Mouse (Mus musculus): ENCODE measurements at regions not wholly inside any gene's neighbourhood (a gene's known extent, or its start where the extent isn't known, plus 50 kb on each side); places are given as distances from the start of the nearest gene placed in this dataset.

DNA sequence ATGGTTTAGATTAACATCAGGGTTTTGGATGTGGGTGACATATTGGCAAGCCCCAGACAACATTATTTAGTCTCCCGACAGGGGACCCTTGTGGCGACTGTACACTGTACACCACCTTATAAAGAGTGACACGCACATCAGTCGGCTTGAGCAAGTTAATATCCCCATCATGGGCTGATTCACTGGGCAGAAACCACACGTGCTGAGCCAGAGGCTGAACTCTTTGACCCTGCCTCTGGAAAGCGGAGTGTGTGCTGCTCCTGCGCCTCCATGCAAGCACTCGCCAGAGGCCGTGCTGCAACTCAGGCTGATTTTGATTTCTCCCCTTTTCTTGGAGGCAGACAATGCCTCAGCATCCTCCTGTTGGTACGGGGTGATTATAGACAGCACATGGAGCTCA is 125.2 kb upstream of the Msx2 start:
- no peak for DNase-seq (ENCODE audit: extremely low read depth, insufficient read length, low spot score)

DNA sequence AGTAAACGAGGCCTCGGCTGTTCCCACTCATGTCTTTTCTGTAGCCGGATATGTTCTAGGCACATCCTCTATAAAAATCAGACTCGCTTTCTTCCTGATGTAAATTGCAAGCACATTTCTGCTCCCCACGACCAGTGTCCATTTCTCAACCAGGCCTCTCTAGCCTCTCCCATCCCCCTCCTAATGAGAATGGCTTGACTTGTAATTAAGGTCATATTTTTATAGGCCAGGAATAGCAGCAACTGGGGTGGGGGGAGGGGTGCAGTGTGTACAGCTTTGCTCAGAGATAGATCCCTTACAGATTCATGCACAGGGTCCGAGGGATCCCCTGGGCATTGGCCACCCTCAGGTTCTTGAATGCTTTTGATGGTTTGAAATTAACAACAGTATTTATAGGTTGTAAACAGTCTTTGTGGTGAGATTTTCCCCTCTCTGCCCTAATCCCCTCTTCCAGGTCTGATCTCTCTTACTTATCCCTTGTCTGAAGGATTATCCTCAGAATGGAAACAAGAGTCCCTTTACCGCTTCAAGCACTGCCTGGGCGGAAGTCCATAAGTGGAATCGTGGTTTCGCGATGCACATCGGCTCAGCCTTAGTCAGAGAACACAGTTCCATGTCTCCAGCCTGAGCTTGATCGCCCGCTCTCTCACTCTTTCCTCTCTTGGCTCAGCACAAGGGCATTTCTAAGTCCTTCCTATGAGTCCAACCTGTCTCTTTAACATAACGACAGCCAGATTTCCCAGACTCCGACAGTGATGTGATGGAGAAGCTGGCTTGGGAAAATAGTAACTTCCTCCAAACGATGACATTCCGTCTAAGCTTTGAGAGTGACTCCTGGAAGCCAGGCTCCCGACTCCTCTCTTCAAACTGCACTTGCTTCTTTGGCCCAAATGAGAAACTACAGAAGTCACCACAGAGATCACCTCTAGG is 124.3 kb upstream of the Msx2 start:
- DNase-seq (ENCODE audit: extremely low read depth, insufficient read length, low spot score), result no peak

GRCm38 (mm10) chr13:53592755-53593154 is 119.9 kb upstream of the Msx2 start:
- DNase-seq (ENCODE audit: extremely low read depth, insufficient read length, low spot score), result no peak

DNA sequence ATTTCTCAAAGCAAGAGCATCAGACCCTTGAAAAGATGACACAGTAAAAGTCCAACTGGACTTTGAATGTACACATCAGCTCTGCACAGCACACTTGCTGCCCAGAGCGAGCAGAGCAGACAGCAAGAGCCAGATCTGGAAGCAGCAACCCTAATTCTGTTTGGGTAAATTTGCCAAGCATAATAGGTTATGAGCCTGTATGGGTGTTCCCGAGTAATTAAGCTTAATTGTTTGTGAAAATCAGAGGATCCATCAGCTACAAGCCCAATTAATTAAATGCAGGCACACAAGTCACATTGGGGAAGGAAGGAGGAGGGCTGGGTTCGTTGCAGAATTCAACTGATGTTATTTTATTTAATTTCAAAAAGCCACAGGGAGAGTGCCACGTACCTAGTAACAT is 113.9 kb upstream of the Msx2 start:
- no peak for DNase-seq (ENCODE audit: extremely low read depth, insufficient read length, low spot score)

GRCm38 (mm10) chr13:53584504-53585130 is 111.7 kb upstream of the Msx2 start:
- no peak for DNase-seq (ENCODE audit: extremely low read depth, insufficient read length, low spot score)

GRCm38 (mm10) chr13:53553876-53554577 is 81.2 kb upstream of the Msx2 start:
- DNase-seq (ENCODE audit: extremely low read depth, insufficient read length, low spot score), result no peak

DNA sequence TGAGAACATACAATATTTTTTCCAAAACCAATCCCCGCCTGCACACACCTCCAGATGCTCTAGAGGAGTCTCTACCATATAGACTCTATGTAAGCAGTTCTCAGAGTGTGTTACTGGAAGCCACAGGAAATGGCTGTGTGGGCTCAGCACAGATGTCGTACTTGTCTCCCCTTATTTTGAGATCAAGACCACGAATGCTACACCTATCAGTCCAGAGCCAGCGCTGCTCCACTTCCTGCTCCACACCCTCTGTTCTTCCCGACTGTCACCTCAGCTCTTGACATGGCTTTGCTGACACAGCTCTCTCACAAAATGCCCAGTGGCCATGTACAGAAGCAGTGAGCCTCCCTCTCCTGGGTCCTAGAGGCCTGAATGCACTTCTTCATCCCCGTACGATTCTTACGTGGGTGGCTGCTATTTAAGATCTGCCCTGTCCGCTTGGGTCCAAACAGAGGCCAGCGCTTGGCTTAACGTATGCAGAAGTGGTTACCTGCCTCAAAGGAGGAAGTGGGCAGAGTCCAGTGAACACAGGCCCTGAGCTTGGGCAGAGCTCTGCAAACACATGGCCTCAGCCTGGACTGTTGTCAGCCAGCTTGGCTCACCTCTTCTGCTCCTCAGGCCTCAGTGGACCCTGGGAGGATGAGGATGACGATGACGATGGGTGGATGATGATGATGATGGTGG is 80.5 kb upstream of the Msx2 start:
- DNase-seq (ENCODE audit: extremely low read depth, insufficient read length, low spot score), result no peak

- no peak for DNase-seq (ENCODE audit: extremely low read depth, insufficient read length, low spot score)
Measured at GRCm38 (mm10) chr13:53548396-53548795, 75.5 kb upstream of the Msx2 start.

DNA sequence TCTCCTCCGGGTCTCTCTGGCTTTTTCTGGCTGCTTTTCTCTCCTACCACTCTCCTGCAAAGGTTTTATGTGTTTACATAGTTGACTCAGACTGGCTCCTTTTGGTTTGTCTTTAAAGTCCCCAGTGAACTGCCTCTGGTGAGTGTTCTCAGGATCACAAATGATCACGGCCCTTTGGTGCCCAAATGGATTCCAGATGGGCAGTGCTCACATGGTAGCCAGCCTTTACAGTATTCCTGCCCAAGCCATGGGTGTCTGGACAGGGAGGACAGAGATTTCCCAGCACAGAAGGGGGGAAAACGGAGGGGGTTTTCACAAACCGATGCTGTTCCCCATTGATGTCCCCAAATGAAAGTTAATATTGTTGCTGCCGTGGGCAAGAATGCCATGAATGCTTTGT is 70.4 kb upstream of the Msx2 start:
- no peak for DNase-seq (ENCODE audit: extremely low read depth, insufficient read length, low spot score)

DNA sequence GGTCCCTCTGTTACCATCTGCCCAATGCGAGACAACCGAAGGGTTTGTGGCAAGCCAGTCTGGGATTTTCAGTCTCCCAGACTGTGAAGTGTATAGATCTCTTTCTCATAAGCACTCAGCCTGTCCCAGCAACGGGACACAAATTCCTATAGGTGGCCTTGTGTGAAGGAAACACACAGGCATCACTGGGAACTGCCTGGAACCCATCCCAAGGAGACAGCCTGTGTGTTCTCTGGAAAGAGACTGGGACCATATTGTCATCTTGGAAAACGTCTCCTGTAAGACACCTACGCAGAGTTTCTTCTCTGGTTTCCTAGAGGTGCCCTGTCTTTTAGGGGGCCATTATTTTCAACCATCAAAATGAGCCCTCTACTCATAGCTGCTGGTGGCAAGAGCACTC is 66.9 kb upstream of the Msx2 start:
- DNase-seq (ENCODE audit: extremely low read depth, insufficient read length, low spot score), result no peak

GRCm38 (mm10) chr13:53537937-53538336 is 65.1 kb upstream of the Msx2 start:
- no peak for DNase-seq (ENCODE audit: extremely low read depth, insufficient read length, low spot score)

DNA sequence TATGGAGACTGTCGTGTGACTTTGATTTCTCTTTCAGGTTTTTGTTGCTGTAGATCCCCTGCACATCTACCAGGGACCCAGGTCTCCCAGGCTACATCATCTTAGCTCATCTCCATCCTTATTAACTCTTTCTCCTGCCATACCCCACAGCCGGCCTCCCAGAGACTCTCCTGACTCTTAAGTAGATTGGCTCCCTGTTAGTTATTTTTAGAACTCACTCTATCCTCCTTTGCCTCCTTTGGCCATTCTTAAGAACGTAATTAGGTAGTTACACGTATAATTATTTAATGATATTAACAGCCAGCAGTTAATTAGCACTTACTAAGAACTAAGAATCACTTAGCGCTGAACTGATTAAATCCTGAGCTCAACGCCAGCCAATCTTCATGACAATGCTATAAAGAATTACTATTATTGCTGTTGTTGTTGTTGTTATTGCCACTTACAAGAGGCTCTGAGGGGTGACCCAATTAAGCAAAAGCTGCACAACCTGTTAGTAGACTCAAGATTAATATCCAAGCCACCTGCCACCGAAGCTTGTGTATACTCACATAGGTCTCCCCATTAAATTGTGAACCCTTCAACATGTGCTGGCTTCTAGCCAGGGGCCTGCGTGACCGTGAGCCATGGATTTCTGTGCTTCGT is 63.0 kb upstream of the Msx2 start:
- DNase-seq (ENCODE audit: extremely low read depth, insufficient read length, low spot score), result no peak

GRCm38 (mm10) chr13:53533738-53534137 is 60.9 kb upstream of the Msx2 start:
- no peak for DNase-seq (ENCODE audit: extremely low read depth, insufficient read length, low spot score)

DNA sequence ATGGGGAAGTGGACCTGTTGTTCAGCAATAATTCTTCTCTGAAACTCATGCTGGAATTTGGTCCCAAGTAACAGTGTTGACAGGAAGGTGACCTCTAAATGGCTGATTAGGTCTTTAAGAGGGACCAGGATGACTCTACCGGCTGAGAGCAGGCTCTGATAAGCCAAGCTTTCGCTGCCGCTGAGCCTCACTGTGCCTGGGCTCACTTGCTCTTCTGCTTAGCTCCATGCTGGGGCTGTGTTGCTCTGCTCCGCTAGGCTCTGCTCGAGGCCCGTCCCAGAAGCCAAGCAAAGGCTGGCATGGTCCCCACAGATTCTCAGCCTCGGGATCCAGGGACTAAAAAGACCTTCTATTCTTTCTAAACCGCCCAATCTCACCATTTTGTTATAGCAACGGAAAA is 54.0 kb upstream of the Msx2 start:
- DNase-seq (ENCODE audit: extremely low read depth, insufficient read length, low spot score), result no peak

DNA sequence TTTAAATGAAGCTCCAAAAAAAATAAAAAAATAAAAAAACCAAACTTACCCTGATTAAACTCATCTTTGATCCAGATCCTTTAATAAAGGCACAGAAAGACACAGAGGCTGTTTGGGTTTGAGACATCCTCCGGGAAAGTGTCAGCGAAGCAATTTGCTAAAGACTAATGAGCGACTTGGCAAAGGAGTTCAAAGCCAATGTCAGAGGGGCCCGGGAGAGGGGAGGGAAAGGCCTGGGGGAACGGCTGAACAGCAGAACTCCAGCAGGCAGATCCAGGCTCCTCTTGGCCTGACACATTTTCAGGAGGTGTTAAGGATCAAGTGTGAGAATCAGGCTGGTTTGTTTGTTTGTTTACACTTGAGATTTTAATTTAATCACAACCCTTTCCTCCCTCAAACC is 49.9 kb upstream of the Msx2 start:
- DNase-seq (ENCODE audit: extremely low read depth, insufficient read length, low spot score), result no peak

Measured in 3134 (cell line).